Mouse (Mus musculus) adipose tissue, adult 10 weeks (tissue): ENCODE data around the gene Ankrd63. TPM values are rescaled to one million over a fixed set of nuclear protein-coding genes. Genes with fewer than 3 reads are reported as not detected.

Experiments
- polyA plus RNA-seq: library from polyadenylated mRNA; stranded (reverse); fragments of 350-450 nt; fragmentation: Illumina TruSeq; extraction: RNeasy Lipid Tissue Mini Kit (QIAGEN cat#74804); gene quantifications from one replicate; pipeline ENCODE4 v1.2.3, GENCODE M21; 2014; ENCODE audit warnings: low read depth, low replicate concordance

The Ankrd63 gene
- not detected for polyA plus RNA-seq

DNA sequence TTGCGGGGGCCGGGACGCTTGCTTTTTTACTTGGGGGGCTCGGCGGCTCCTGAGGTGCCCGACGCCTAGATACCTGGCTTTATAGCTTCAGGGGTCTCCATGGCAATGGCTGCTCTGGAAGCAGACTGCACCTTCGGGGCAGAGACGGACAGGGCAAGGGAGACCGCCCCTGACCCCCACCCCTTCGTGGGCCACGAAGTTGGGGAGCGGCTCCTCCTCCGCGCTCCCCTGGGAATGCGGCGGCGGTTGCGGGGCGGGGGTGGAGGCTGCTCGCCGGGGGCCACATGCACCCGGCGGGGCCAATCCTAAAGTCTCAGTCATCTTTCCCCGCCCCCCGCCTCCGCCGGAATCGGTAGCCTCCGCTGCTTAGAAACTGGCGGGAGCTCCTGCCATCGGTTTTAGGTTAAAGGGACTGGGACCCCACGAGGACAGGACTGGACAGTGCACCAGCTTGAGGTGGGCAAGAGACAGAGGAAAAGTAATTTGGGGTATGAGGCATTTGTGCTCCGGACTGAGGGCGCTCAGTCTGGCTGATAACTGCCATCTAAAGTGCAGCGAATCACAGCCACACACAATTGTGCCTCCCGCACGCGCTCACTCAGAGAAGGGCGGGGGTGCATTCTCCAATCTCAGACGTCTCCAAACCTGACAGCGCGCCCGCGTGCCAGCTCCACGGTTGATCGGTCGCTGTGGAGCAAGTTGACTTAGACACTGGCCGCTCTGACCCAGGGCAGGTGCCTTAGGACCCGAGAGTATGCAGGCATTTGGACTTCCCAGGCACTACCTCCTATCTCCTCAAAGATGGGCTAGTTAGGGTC, at the start of gene Ankrd63:
Gene Ankrd63 (minus strand): TSS at position 51 of the 818 bp plus-strand sequence.

DNA sequence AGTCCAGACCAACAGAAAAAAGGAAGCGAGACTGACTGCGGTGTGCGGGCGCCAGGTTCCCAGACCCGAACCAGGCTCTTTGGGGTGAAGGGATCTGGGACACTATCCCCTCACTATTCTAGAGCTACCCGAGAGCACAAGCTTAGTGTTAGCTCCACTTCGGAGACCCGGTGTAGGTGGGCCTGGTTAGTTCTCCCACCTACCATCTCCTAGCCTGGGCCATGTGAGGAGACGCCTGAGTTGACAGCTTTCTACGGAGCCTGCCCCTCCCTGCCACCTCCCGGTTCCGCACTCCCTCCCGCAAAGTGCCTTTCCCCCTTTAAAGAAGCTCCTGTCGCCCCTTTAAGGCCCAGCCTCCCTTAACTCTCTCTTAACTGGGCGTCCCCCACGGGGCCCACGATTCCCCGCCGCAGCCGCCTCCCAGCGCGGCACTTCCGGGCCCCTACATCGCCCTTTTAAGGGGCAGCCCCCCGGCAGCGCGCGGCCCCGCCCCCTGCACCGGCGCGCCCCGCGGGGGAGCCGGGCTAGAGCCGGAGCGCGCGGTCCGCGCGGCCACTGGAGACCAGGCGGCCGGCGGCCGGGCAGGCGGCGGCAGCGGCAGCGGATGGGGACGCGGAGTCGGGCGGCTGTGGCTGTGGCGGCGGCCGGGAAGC, 41.6 kb upstream of the Ankrd63 start, which contains the start of gene Inafm2:
Gene Inafm2 (plus strand): TSS at position 527 of the 653 bp plus-strand sequence.

DNA sequence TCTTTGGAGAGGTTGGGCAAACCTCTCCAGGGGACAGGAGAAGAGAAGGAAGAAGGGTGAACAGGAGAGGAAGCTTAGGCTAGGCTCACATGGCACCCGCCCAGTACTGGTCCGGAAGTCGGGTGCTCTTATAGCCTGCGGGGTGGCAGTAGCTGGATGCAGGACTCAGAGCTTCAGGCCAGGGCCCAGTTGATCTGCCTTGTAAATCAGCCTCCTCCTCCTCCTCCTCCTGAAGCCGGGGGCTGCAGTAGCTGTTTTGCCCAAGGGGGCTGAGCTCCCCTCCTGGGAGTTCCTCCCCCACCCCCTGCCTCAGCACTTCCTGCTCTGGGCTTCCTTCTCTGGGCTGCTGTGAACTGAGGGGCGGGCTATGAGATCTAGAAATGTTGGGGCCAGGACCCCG, 24.6 kb upstream of the Ankrd63 start, which contains the start of gene Plcb2:
Gene Plcb2 (minus strand): TSS at position 102 of the 400 bp plus-strand sequence.

DNA sequence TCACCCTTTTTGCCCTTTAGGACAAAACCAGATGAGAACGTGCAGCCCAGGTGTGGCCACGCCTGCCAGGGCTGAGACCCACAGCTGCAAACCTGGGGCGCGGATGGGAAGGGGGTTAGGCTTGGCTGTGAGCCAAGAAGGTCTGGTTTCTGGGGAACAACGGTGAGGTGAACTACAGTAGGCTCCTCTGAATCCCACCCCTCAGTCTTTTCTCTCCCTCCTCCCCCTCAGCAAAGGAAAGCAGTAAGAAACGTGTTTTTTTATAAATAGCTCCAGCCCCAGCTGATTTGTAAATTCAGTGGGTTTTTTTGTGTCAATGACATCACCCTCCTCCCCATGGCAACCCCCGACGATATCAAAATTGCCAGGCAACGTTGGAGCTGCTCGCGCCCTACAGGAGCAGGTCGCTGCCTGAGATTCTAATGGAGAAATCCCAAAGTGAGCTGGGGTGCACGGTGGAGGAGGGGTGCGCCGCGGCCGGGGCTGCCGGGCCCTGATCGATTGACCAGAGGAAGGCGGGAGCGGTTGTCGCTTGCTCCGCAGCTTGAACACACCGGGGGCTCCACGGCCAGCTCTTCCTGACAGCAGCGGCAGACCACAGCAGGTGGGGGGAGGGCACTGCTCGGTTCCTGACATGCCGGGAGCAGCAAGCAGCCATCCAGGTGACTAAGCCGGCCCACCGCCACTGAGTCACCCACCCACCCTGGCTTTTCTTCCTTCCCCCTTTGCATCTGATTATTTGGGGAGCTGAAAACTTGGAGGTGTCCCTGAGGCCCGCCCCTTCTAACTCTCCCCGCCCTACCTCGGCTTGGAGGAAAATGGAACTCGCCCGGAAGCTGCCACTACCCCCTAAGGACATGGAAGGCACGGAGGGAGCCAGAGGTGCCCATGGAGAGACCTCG, 40.6 kb downstream of the Ankrd63 start, which contains the start of gene Pak6:
Gene Pak6 (plus strand): TSS at position 402 of the 902 bp plus-strand sequence.

Other genes starting within 250 kb of the Ankrd63 start
- gene Srp14, start 224.3 kb downstream of the Ankrd63 start, polyA plus RNA-seq, result 198 TPM
- gene Bmf, start 154.3 kb downstream of the Ankrd63 start, polyA plus RNA-seq, result 19.4 TPM
- 2.7 TPM for gene Bub1b, start 105.8 kb downstream of the Ankrd63 start, polyA plus RNA-seq
- gene Pak6, start 40.7 kb downstream of the Ankrd63 start, polyA plus RNA-seq, result 1.5 TPM
- 1.7 TPM for gene Plcb2, start 24.5 kb upstream of the Ankrd63 start, polyA plus RNA-seq
- gene Inafm2, start 41.8 kb upstream of the Ankrd63 start, polyA plus RNA-seq, result 20.1 TPM
- 13.0 TPM for gene Ccdc9b, start 58.7 kb upstream of the Ankrd63 start, polyA plus RNA-seq
- gene Phgr1, start 68.8 kb upstream of the Ankrd63 start, polyA plus RNA-seq, result not detected
- 1.5 TPM for gene Disp2, start 75.8 kb upstream of the Ankrd63 start, polyA plus RNA-seq
- gene Knstrn, start 110.0 kb upstream of the Ankrd63 start, polyA plus RNA-seq, result 6.8 TPM
- 187 TPM for gene Ivd, start 158.0 kb upstream of the Ankrd63 start, polyA plus RNA-seq
- 24.3 TPM for gene Bahd1, start 196.4 kb upstream of the Ankrd63 start, polyA plus RNA-seq
- gene Chst14, start 222.5 kb upstream of the Ankrd63 start, polyA plus RNA-seq, result 7.8 TPM